Mouse (Mus musculus): Measurements from ENCODE around the gene Zfp982. TPM values are rescaled to one million over a fixed set of nuclear protein-coding genes. Genes with fewer than 3 reads are reported as not detected.
"Not testable (repeated sequence)": the region's sequence is repeated elsewhere in the genome, so short reads cannot be mapped to it uniquely, and the experiment has no call there.

The Zfp982 gene
- polyA plus RNA-seq, 1 experiment, result 3.0 TPM

DNA sequence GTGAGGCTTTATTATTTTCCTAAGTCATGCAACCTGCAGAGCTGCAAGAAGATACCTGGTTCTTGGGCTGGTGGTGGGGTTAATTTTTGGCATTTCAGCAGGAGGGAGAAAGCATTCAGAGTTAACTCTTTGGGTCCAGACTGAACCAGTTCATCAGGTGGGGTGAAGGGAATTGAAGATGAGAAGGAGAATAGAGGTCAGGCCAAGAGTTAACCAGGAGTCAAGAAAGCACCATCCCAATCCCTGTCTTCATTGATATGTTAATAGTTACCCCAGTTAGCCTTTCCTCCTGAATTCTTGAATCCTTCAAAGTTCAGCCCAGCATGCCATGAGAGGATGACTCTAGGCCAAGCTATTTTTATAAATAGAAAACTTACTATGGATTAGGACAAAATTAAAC, 65.8 kb downstream of the Zfp982 start:
- H3K27me3 ChIP-seq (ENCODE audit: control insufficient read depth, insufficient read depth, low read length); H3K4me3 ChIP-seq (replicated peaks; ENCODE audit: insufficient read depth, low read depth, low read length); DNase-seq; H3K4me1 ChIP-seq (ENCODE audit: control insufficient read depth, insufficient read depth, low read length); H3K27ac ChIP-seq (ENCODE audit: insufficient read depth, low read length): not testable (repeated sequence)

DNA sequence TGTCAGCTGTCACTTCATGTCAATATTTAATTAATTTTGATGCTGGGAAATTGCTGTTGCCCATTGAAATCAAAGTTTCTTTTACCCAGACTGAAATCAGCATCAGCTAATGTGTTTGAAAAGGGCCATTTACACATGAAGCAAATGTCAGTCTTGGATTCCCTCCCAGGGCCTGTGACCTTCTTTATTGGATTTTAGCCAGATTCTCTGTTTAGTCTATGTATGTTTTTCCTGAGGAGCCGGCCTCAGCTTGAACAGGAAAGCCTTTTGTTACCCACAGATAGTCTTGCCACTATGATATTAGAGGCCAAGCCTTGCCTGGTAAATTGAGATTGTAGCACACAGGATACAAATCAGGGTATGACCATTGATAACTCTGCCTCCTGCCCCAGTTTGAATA, 66.9 kb downstream of the Zfp982 start:
- DNase-seq; H3K27ac ChIP-seq (ENCODE audit: insufficient read depth, low read length); H3K4me1 ChIP-seq (ENCODE audit: control insufficient read depth, insufficient read depth, low read length); H3K4me3 ChIP-seq (replicated peaks; ENCODE audit: insufficient read depth, low read depth, low read length); H3K27me3 ChIP-seq (ENCODE audit: control insufficient read depth, insufficient read depth, low read length): not testable (repeated sequence)
- 23% methylated on average over 1 of the region's 1 CpGs for WGBS

Other genes starting within 250 kb of the Zfp982 start
- 0.08 and 0.11 TPM in 2 replicates for gene Zfp988, start 186.7 kb upstream of the Zfp982 start, polyA plus RNA-seq (2012; rRNA removed)
- gene Zfp978, start 131.1 kb upstream of the Zfp982 start, polyA plus RNA-seq (2012; rRNA removed), result not detected in 2 replicates
- 0.47 and 0.51 TPM in 2 replicates for gene Gm16503, start 47.8 kb downstream of the Zfp982 start, polyA plus RNA-seq (2012; rRNA removed)
- 0.03 and 0.08 TPM in 2 replicates for gene Zfp985, start 60.9 kb downstream of the Zfp982 start, polyA plus RNA-seq (2012; rRNA removed)
- 1.9 and 2.2 TPM in 2 replicates for gene Zfp979, start 150.1 kb downstream of the Zfp982 start, polyA plus RNA-seq (2012; rRNA removed)
- gene Zfp534, start 210.1 kb downstream of the Zfp982 start, polyA plus RNA-seq (2012; rRNA removed), result not detected in 2 replicates

Measured in cerebellum, adult 2 months (tissue).